ENCODE assay signal across 16 mouse cellular contexts in the genomic region with DNA sequence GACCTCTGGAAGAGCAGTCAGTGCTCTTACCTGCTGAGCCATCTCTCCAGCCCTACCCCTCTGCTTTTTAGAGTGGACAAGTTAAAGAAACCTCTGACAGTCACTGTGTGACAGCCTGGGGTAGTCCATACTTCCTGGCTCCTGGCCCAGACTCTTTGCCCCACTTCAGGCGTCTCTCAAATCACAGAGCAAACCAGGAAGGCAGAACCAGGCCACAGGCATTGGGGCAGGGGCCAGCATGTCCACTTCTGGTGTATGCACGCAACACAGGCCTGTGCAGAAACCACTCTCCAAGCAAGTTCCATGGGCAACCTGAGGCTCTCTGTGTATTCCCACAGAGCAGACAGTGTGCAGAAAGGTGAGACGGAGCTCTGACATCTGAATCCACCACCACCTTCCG. TPM values are rescaled to one million over a fixed set of nuclear protein-coding genes. Genes with fewer than 3 reads are reported as not detected.
"Had no signal": no experiment of that assay in that cellular context is flagged by ENCODE, and none has a peak within 500 bp of the region (broad histone marks: within the 10 kb centered on the region; RNA-seq: fewer than 3 reads in every experiment).

No protein-coding gene starts in this region.

- H3K4me1 ChIP-seq: midbrain, embryonic 13.5 days had no signal

- H3K9ac ChIP-seq: liver, embryonic 12.5 days; midbrain, embryonic 13.5 days had no signal

- H3K4me2 ChIP-seq: midbrain, embryonic 13.5 days had no signal

- ATAC-seq: hindbrain, postnatal 0 days; liver, embryonic 12.5 days; midbrain, embryonic 13.5 days had no signal

- H3K27me3 ChIP-seq: midbrain, embryonic 13.5 days had no signal

- H3K4me3 ChIP-seq: liver, embryonic 12.5 days; midbrain, embryonic 13.5 days had no signal

- H3K27ac ChIP-seq: hindbrain, postnatal 0 days; kidney, postnatal 0 days; liver, embryonic 12.5 days; midbrain, embryonic 13.5 days had no signal

- H3K36me3 ChIP-seq: liver, embryonic 12.5 days; midbrain, embryonic 13.5 days had no signal

- DNase-seq: kidney, adult 11 months; kidney, adult 9 months; kidney, postnatal 36 days; layer of hippocampus, adult 9-11 months; layer of hippocampus, postnatal 36 days; left cerebral cortex, postnatal 4 days; right cerebral cortex, postnatal 14 days; thymus, adult 2 months; thymus, postnatal 25 days had no signal

- H3K9me3 ChIP-seq: liver, embryonic 12.5 days; midbrain, embryonic 13.5 days had no signal

RNA-seq across cellular contexts. Expression of gene Aqp7, which starts 17.3 kb away (rescaled TPM):
- total RNA-seq: hindbrain, postnatal 0 days; layer of hippocampus, postnatal 36 days; left cerebral cortex, postnatal 4 days; midbrain, postnatal 0 days had no signal
- polyA plus RNA-seq: midbrain, embryonic 13.5 days; midbrain, postnatal 0 days; neural tube, embryonic 14.5 days had no signal

RNA-seq across cellular contexts. Expression of gene Aqp3, which starts 32.8 kb away (rescaled TPM):
- total RNA-seq: layer of hippocampus, adult 18-20 months; layer of hippocampus, postnatal 36 days had no signal
